Mouse (Mus musculus) neural tube, embryonic 12.5 days (tissue): ENCODE measurements at regions not wholly inside any gene's neighbourhood (a gene's known extent, or its start where the extent isn't known, plus 50 kb on each side); places are given as distances from the start of the nearest gene placed in this dataset. TPM values are rescaled to one million over a fixed set of nuclear protein-coding genes. Genes with fewer than 3 reads are reported as not detected.

Source experiments
- ATAC-seq: fragments of 200-750 bp; cut with Nextera tagmentation; 2 replicates; pipeline ENCODE4 v1.8.0; 2017; ENCODE audit warnings: low read depth, mild to moderate bottlenecking, moderate TSS enrichment, moderate library complexity; ENCODE audit not compliant: low FRiP score
- H3K27ac ChIP-seq: fragments of 300-500 bp; sonication (generic); 2 replicates; pipeline ENCODE4 v1.5.1; 2016
- H3K27me3 ChIP-seq: fragments of 300-500 bp; sonication (generic); replicated peaks from 2 replicates; pipeline ENCODE4 v1.6.1; 2016; ENCODE audit warnings: mild to moderate bottlenecking
- H3K36me3 ChIP-seq: fragments of 300-500 bp; sonication (generic); 2 replicates; pipeline ENCODE4 v1.6.1; 2016; ENCODE audit warnings: mild to moderate bottlenecking
- H3K4me1 ChIP-seq: fragments of 300-500 bp; sonication (generic); 2 replicates; pipeline ENCODE4 v1.6.1; 2016
- H3K4me2 ChIP-seq: fragments of 300-500 bp; sonication (generic); replicated peaks from 2 replicates; pipeline ENCODE4 v1.6.1; 2016; ENCODE audit warnings: mild to moderate bottlenecking
- H3K4me3 ChIP-seq: fragments of 300-500 bp; sonication (generic); 2 replicates; pipeline ENCODE4 v1.5.1; 2016
- H3K9ac ChIP-seq: fragments of 300-500 bp; sonication (generic); 2 replicates; pipeline ENCODE4 v1.6.1; 2016; ENCODE audit warnings: mild to moderate bottlenecking
- H3K9me3 ChIP-seq: fragments of 300-500 bp; sonication (generic); 2 replicates; pipeline ENCODE4 v1.6.1; 2016; ENCODE audit warnings: mild to moderate bottlenecking
- WGBS: fragments of 180-500 bp; shearing (Covaris S2); methylation state at CpG from one replicate; pipeline ENCODE4 v1.1.7; 2016; 5-methylcytosine and 5-hydroxymethylcytosine counted together
- microRNA-seq: library from miRNA; unstranded; fragments of <30 nt; microRNA quantifications from one replicate; pipeline ENCODE4, GENCODE M21; 2017

DNA sequence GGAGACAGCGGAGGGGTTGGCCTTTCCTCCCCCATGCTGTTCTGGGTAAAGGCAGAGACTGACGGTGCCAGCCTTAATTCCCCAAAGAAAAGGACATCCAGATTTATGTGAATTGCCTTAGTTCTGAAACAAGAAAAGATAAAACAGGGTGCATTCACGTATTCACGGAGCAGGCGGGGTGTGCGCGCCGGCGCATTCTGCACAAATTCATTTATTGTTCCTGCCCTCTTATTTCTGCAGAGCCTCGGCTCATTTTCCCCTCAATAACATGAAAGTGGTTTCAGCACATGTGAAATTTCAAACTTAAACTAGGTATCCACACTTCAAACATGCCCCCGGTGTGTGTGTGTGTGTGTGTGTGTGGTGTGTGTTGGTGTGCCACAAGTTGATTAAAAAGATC, 70.3 kb upstream of the Zfhx3 start:
- Histone ChIP-seq H3K4me2 (peak overlapping the region; percentile 51), H3K9ac (peak overlapping the region; percentile 13; the same call in 1 of the 2 replicates), H3K36me3 (no peaks in the 10 kb centered on the region), H3K27ac (no peak overlapping the region), H3K9me3 (no peaks in the 10 kb centered on the region), H3K4me3 (no peak overlapping the region), H3K27me3 (no peaks in the 10 kb centered on the region), H3K4me1 (0 out of 2 replicates have a peak, but pooled peaks cover 6% of the 10 kb centered on the region)
- ATAC-seq, result no peak
- 25% methylated on average over 11 of the region's 11 CpGs for WGBS

- no peaks in the 10 kb centered on the region for H3K9me3 ChIP-seq
- WGBS, result 34% methylated on average over 2 of the region's 2 CpGs
- ATAC-seq, result no peak
These were observed 66.0 kb upstream of the Zfhx3 start for GRCm38 (mm10) chr8:107876455-107876854.

GRCm38 (mm10) chr8:107881851-107882250, 60.6 kb upstream of the Zfhx3 start:
- Histone ChIP-seq H3K4me3 (no peak overlapping the region), H3K27ac (no peak overlapping the region), H3K9me3 (no peaks in the 10 kb centered on the region), H3K4me1 (no peaks in the 10 kb centered on the region), H3K9ac (no peak overlapping the region), H3K4me2 (no peak overlapping the region), H3K36me3 (no peaks in the 10 kb centered on the region), H3K27me3 (no peaks in the 10 kb centered on the region)
- WGBS, result 19% methylated on average over 7 of the region's 7 CpGs
- ATAC-seq, result no peak

More at GRCm38 (mm10) chr8:107876455-107876854, 66.0 kb upstream of the Zfhx3 start:
- no peaks in the 10 kb centered on the region for H3K36me3 ChIP-seq
- 0 out of 2 replicates have a peak, but pooled peaks cover 6% of the 10 kb centered on the region for H3K4me1 ChIP-seq
- no peak overlapping the region for H3K4me2 ChIP-seq
- H3K27ac ChIP-seq, result no peak overlapping the region
- H3K9ac ChIP-seq, result no peak overlapping the region
- no peak overlapping the region for H3K4me3 ChIP-seq
- H3K27me3 ChIP-seq, result no peaks in the 10 kb centered on the region

- H3K27me3 ChIP-seq, result no peaks in the 10 kb centered on the region
- no peaks in the 10 kb centered on the region for H3K4me1 ChIP-seq
- H3K4me3 ChIP-seq, result no peak overlapping the region
- H3K9ac ChIP-seq, result no peak overlapping the region
- 69% methylated on average over 7 of the region's 7 CpGs for WGBS
- H3K4me2 ChIP-seq, result no peak overlapping the region
- no peaks in the 10 kb centered on the region for H3K36me3 ChIP-seq
- no peaks in the 10 kb centered on the region for H3K9me3 ChIP-seq
- ATAC-seq, result no peak
- H3K27ac ChIP-seq, result no peak overlapping the region
These were observed 56.9 kb upstream of the Zfhx3 start for GRCm38 (mm10) chr8:107885547-107885946.

- Histone ChIP-seq H3K4me3 (no peak overlapping the region), H3K4me2 (no peak overlapping the region), H3K27me3 (no peaks in the 10 kb centered on the region), H3K9ac (no peak overlapping the region), H3K4me1 (no peaks in the 10 kb centered on the region), H3K27ac (no peak overlapping the region), H3K9me3 (no peaks in the 10 kb centered on the region), H3K36me3 (no peaks in the 10 kb centered on the region)
- ATAC-seq, result no peak
- WGBS, result 69% methylated on average over 5 of the region's 5 CpGs
These were observed 56.5 kb upstream of the Zfhx3 start for GRCm38 (mm10) chr8:107885971-107886370.

DNA sequence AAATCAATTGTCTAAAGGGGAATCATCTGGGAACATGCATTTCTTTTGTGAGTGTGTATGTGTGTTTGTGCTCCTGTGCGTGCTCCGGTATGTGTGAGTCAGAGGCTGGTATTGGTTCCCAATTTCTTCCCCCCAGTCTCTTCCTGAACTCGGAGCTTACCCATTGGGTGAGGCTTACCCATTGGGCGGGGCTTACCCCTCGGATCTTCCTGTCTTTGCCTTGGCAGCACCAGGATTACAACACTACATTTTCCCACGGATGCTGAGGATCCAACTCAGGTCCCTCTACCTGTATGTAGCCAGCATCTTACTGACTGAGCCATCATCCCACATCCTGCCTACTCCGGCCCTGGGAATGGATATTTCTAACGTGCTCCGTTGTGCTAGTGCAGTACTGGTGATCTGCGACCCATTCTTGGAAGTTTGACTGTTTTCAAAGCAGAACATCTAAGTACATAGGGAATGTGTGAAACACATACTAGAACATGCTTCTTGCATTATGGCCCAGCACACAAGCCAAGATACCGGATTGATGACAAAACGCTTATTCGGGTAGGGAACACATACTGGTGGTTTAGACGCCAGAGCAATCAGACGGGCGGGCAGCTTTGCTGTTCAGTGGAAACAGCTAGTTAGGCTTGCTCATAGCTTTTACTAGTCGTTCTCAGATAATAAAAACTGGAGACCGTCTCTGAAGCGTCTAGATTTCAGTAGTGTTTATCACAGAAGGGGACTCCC, 55.8 kb upstream of the Zfhx3 start:
- H3K27me3 ChIP-seq, result no peaks in the 10 kb centered on the region
- 82% methylated on average over 19 of the region's 19 CpGs for whole genome bisulfite sequencing
- no peak overlapping the region for H3K4me3 ChIP-seq
- H3K4me1 ChIP-seq, result no peaks in the 10 kb centered on the region
- ATAC-seq, result no peak
- no peaks in the 10 kb centered on the region for H3K9me3 ChIP-seq
- H3K9ac ChIP-seq, result no peak overlapping the region
- no peaks in the 10 kb centered on the region for H3K36me3 ChIP-seq
- no peak overlapping the region for H3K27ac ChIP-seq
- no peak overlapping the region for H3K4me2 ChIP-seq

- Histone ChIP-seq H3K27ac (no peak overlapping the region), H3K4me1 (no peaks in the 10 kb centered on the region), H3K9me3 (no peaks in the 10 kb centered on the region), H3K36me3 (no peaks in the 10 kb centered on the region), H3K9ac (no peak overlapping the region), H3K27me3 (no peaks in the 10 kb centered on the region), H3K4me2 (no peak overlapping the region), H3K4me3 (no peak overlapping the region)
- 45% methylated on average over 10 of the region's 10 CpGs for WGBS
- no peak for ATAC-seq
These were observed 55.1 kb upstream of the Zfhx3 start for GRCm38 (mm10) chr8:107887333-107887732.

DNA sequence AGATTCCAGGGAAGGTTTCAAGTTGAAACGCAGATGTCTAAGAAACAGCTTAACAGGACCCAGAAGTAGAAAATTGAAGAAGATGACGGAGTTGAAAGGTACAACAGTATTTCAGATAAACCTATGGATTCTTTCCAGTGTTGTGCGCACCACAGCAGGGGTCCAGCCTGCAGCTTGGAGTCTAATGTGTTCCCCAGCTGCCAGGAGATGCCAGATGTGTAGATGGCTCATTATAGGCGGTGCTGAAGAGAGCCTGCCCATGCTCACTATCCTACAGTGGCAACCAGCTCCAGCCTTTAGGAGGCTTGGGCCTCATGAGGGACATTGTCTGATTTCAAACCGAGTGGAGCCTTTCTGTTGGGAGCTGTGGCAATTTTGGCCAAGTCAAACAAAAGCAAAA, 51.5 kb upstream of the Zfhx3 start:
- no peaks in the 10 kb centered on the region for H3K27me3 ChIP-seq
- WGBS, result 66% methylated on average over 5 of the region's 5 CpGs
- H3K4me3 ChIP-seq, result no peak overlapping the region
- H3K9ac ChIP-seq, result no peak overlapping the region
- no peaks in the 10 kb centered on the region for H3K4me1 ChIP-seq
- H3K9me3 ChIP-seq, result no peaks in the 10 kb centered on the region
- H3K27ac ChIP-seq, result no peak overlapping the region
- no peak overlapping the region for H3K4me2 ChIP-seq
- no peaks in the 10 kb centered on the region for H3K36me3 ChIP-seq
- no peak for ATAC-seq

Small RNAs in the stretch of these regions (microRNA-seq; reads per million reads assigned to microRNA genes)
- gene Gm22825, result not detected
- gene Gm23646, result not detected
